Mouse (Mus musculus) CD4-positive, CD25-positive, alpha-beta regulatory T cell (primary cell): Measurements from ENCODE around the gene Vmn2r8. TPM values are rescaled to one million over a fixed set of nuclear protein-coding genes. Genes with fewer than 3 reads are reported as not detected.

Experiments
- polyA plus RNA-seq: library from polyadenylated mRNA; unstranded; fragments of 100-300 nt; shearing (Covaris generic); gene quantifications from one replicate; pipeline ENCODE4 v1.2.1, GENCODE M21; 2017

Gene Vmn2r8
- polyA plus RNA-seq, result not detected

DNA sequence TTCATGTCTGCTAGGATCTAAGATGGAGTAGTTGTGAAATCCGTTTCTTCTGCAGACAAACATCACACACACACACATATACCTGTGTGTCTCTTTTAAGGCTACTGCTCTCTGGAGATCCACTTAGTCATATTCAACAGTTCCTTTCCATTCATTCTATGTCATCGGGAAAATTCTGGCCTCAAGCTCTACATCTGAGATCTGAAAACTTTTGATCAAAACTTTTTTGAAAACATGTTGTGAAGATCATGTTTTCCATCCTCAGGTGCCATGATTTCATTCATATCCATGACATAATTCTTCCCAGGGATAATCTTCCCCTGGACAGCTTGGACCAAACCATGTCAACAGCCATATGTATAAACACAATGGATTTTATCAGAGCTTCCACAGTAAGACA, at the start of gene Vmn2r8:
Gene Vmn2r8 (minus strand): TSS at position 101 of the 400 bp plus-strand sequence.

DNA sequence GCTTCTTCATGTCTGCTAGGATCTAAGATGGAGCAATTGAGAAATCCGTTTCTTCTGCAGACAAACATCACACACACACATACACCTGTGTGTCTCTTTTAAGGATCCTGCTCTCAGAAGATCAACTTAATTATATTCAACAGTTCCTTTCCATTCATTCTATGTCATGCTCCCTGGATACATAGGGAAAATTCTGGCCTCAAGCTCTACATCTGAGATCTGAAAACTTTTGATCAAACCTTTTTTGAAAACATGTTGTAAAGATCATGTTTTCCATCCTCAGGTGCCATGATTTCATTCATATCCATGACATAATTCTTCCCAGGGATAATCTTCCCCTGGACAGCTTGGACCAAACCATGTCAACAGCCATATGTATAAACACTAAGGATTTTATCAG, 43.9 kb upstream of the Vmn2r8 start, which contains the start of gene Vmn2r9:
Gene Vmn2r9 (minus strand): TSS at position 101 of the 400 bp plus-strand sequence.

DNA sequence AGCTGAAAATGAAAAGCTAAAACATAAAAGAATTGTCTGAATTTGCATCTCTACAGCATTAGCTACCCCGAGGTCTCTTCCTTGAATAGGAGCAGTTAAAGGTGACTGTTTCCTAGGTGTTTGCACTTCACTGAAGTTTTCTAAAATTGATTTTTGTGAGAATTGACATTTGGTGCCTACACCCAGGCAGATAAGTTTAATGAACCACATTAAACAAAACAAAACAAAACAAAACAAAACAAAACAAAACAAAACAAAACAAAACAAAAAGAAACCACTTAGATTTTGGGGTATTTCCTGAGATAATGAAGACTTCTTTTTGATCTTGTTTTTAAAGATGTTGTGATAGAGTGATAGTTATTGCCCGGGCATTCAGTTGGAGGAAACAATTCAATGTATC, 13.4 kb downstream of the Vmn2r8 start, which contains the start of gene Tmed11:
Gene Tmed11 (minus strand): TSS at position 101 of the 400 bp plus-strand sequence.

DNA sequence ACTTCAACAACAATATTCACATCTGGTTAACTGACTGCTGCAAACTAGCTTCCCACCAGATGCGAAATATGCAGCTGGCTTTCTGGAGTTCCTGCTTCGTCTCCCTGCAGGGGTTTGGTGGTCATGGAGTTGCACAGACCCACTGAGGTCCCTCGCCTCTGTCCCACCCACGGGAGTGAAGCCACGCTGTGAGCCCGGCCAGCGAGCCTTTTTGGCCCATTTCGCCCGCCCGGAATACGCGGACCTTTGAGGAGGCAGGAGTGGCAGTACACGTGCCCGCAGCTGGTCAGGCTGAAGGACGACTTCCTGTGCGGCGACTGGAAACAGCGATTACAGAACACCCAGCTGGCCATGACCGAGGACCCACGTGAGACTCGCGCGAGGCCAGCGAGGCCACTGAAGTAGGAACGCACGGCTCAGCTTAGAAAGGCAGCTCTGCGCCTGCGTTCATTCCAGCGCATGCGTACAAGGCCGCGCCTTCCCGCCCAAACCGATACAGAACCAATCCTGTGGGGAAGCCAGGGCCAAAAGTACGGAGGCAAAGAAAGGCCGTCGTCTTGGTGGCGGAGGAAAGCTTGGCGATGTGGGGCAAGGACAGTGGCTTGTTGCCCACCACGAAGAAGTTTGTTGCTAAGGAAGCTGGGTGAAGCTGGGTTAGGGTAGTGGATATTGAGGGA, 33.9 kb downstream of the Vmn2r8 start, which contains the start of gene Rnf212:
Gene Rnf212 (minus strand): TSS at position 353 of the 677 bp plus-strand sequence.

Other genes with a start within 250 kb of the Vmn2r8 start
- gene Gak, start 179.1 kb downstream of the Vmn2r8 start, polyA plus RNA-seq, result 162 TPM
- 42.9 TPM for gene Tmem175, start 179.1 kb downstream of the Vmn2r8 start, polyA plus RNA-seq
- gene Idua, start 148.5 kb downstream of the Vmn2r8 start, polyA plus RNA-seq, result 47.9 TPM
- 20.9 TPM for gene Dgkq, start 139.2 kb downstream of the Vmn2r8 start, polyA plus RNA-seq
- 0.13 TPM for gene Slc26a1, start 133.3 kb downstream of the Vmn2r8 start, polyA plus RNA-seq
- gene Fgfrl1, start 116.5 kb downstream of the Vmn2r8 start, polyA plus RNA-seq, result 1.8 TPM
- gene Rnf212, start 33.9 kb downstream of the Vmn2r8 start, polyA plus RNA-seq, result not detected
- gene Tmed11, start 13.5 kb downstream of the Vmn2r8 start, polyA plus RNA-seq, result not detected
- not detected for gene Vmn2r9, start 43.8 kb upstream of the Vmn2r8 start, polyA plus RNA-seq
- not detected for gene Vmn2r10, start 197.7 kb upstream of the Vmn2r8 start, polyA plus RNA-seq